Mouse (Mus musculus) hindbrain, postnatal 0 days (tissue): Measurements from ENCODE around the gene Ssu72. TPM values are rescaled to one million over a fixed set of nuclear protein-coding genes. Genes with fewer than 3 reads are reported as not detected.
"Not testable (repeated sequence)": the region's sequence is repeated elsewhere in the genome, so short reads cannot be mapped to it uniquely, and the experiment has no call there.

ENCODE experiments used
- ATAC-seq: fragments of 200-750 bp; cut with Nextera tagmentation; 2 replicates; pipeline ENCODE4 v1.8.0; 2017; ENCODE audit warnings: mild to moderate bottlenecking, moderate TSS enrichment, moderate library complexity
- DNase-seq: peaks from one replicate; pipeline ENCODE4 v3.0.0-alpha.2; 2015; ENCODE audit warnings: low spot score
- H3K27ac ChIP-seq: fragments of 300-500 bp; sonication (generic); 2 replicates; pipeline ENCODE4 v1.5.1; 2014; ENCODE audit warnings: mild to moderate bottlenecking
- H3K27me3 ChIP-seq: fragments of 300-500 bp; sonication (generic); 2 replicates; pipeline ENCODE4 v1.6.1; 2014; ENCODE audit warnings: low read length, mixed read lengths; ENCODE audit not compliant: insufficient read depth
- H3K36me3 ChIP-seq: fragments of 300-500 bp; sonication (generic); 2 replicates; pipeline ENCODE4 v1.6.1; 2014; ENCODE audit warnings: low read length, mixed read lengths; ENCODE audit not compliant: insufficient read depth
- H3K4me1 ChIP-seq: fragments of 300-500 bp; sonication (generic); 2 replicates; pipeline ENCODE4 v1.6.1; 2014; ENCODE audit warnings: antibody characterized with exemption, low read length, mixed read lengths; ENCODE audit not compliant: insufficient read depth
- H3K4me2 ChIP-seq: fragments of 300-500 bp; sonication (generic); 2 replicates; pipeline ENCODE4 v1.6.1; 2014; ENCODE audit warnings: low read depth, mild to moderate bottlenecking, low read length, moderate library complexity, mixed read lengths
- H3K4me3 ChIP-seq: fragments of 300-500 bp; sonication (generic); 2 replicates; pipeline ENCODE4 v1.5.1; 2014; ENCODE audit warnings: low read length
- H3K9ac ChIP-seq: fragments of 300-500 bp; sonication (generic); replicated peaks from 2 replicates; pipeline ENCODE4 v1.6.1; 2014; ENCODE audit warnings: mild to moderate bottlenecking, low read length, moderate library complexity, mixed read lengths
- H3K9me3 ChIP-seq: fragments of 300-500 bp; sonication (generic); 2 replicates; pipeline ENCODE4 v1.6.1; 2016; ENCODE audit warnings: low read length, mixed read lengths
- CTCF ChIP-seq: IDR thresholded peaks from 2 replicates; pipeline ENCODE4 v1.5.1; 2016; ENCODE audit warnings: antibody characterized with exemption, control low read depth, low read depth
- WGBS: fragments of 180-500 bp; shearing (Covaris S2); extraction: QIAGEN DNeasy Blood & Tissue Kit; methylation state at CpG from one replicate; pipeline ENCODE4 v1.1.7; 2014; 5-methylcytosine and 5-hydroxymethylcytosine counted together
- polyA plus RNA-seq: library from polyadenylated mRNA; unstranded; fragments of >200 nt; fragmentation: Nextera tagmentation; extraction: Ambion mirVana; gene quantifications from 2 replicates; pipeline ENCODE4 v1.2.1, GENCODE M21; 2015
- total RNA-seq: library from RNA; depleted of rRNA; stranded (reverse); fragments of >200 nt; gene quantifications from 2 replicates; pipeline ENCODE4 v1.2.3, GENCODE M21; 2014

The Ssu72 gene
- total and polyA plus RNA-seq, 2 experiments from 2014 or later: 110 to 165 TPM

- 1% methylated on average over 8 of the region's 8 CpGs for WGBS
- DNase-seq (no peak), ATAC-seq (no peak)
- peak overlapping the region; percentile 90 for H3K4me3 ChIP-seq
- H3K4me2 ChIP-seq: peak overlapping the region; percentile 88
- no peak for TF ChIP-seq CTCF
- peak overlapping the region; percentile 88; the same call in 1 of the 2 replicates for H3K27ac ChIP-seq
- H3K36me3 ChIP-seq: no peaks in the 10 kb centered on the region; the same call in 1 of the 2 replicates
- H3K9me3 ChIP-seq: no peaks in the 10 kb centered on the region
- H3K9ac ChIP-seq: peak overlapping the region; percentile 82
- H3K4me1 ChIP-seq: peaks cover 5% of the 10 kb centered on the region; the same call in 1 of the 2 replicates
- H3K27me3 ChIP-seq: no peaks in the 10 kb centered on the region
Measured at GRCm38 (mm10) chr4:155669598-155670075, 35.0 kb upstream of the Ssu72 start.

GRCm38 (mm10) chr4:155670236-155670635, 34.4 kb upstream of the Ssu72 start:
- H3K4me1 ChIP-seq, H3K27ac ChIP-seq, H3K36me3 ChIP-seq, H3K4me2 ChIP-seq, H3K9me3 ChIP-seq, H3K27me3 ChIP-seq, ATAC-seq, DNase-seq, H3K9ac ChIP-seq, H3K4me3 ChIP-seq: not testable (repeated sequence)
- 70% methylated on average over 4 of the region's 4 CpGs for WGBS

- Histone ChIP-seq H3K4me1 (peaks cover 5% of the 10 kb centered on the region; the same call in 1 of the 2 replicates), H3K4me2 (no peak overlapping the region), H3K36me3 (no peaks in the 10 kb centered on the region), H3K9ac (no peak overlapping the region), H3K4me3 (no peak overlapping the region), H3K9me3 (no peaks in the 10 kb centered on the region), H3K27ac (no peak overlapping the region), H3K27me3 (no peaks in the 10 kb centered on the region)
- TF ChIP-seq CTCF: no peak
- DNase-seq (no peak), ATAC-seq (no peak)
- WGBS: 54% methylated on average over 2 of the region's 2 CpGs
Measured at GRCm38 (mm10) chr4:155672082-155672481, 32.5 kb upstream of the Ssu72 start.

GRCm38 (mm10) chr4:155675991-155676390, 28.6 kb upstream of the Ssu72 start:
- no peaks in the 10 kb centered on the region for H3K36me3 ChIP-seq
- H3K4me2 ChIP-seq: no peak overlapping the region
- DNase-seq: peak; percentile 23
- H3K9ac ChIP-seq: no peak overlapping the region
- no peaks in the 10 kb centered on the region for H3K27me3 ChIP-seq
- peak; percentile 64 for TF ChIP-seq CTCF
- H3K9me3 ChIP-seq: no peaks in the 10 kb centered on the region
- ATAC-seq: no peak
- 86% methylated on average over 2 of the region's 2 CpGs for WGBS
- no peak overlapping the region for H3K27ac ChIP-seq
- H3K4me1 ChIP-seq: no peaks in the 10 kb centered on the region
- H3K4me3 ChIP-seq: no peak overlapping the region

GRCm38 (mm10) chr4:155683670-155684277, 20.8 kb upstream of the Ssu72 start:
- not testable (repeated sequence) for H3K9ac ChIP-seq, H3K27me3 ChIP-seq, H3K4me2 ChIP-seq, H3K4me1 ChIP-seq, ATAC-seq, DNase-seq, H3K27ac ChIP-seq, H3K4me3 ChIP-seq, H3K36me3 ChIP-seq, H3K9me3 ChIP-seq
- WGBS: 92% methylated on average over 15 of the region's 19 CpGs

- DNase-seq: not testable (repeated sequence)
Measured at GRCm38 (mm10) chr4:155687764-155688163, 16.8 kb upstream of the Ssu72 start.

GRCm38 (mm10) chr4:155690571-155691375, 13.8 kb upstream of the Ssu72 start:
- no peak for TF ChIP-seq CTCF
- no peak for ATAC-seq
- peak overlapping the region; percentile 45; the same call in 1 of the 2 replicates for H3K27ac ChIP-seq
- no peaks in the 10 kb centered on the region for H3K9me3 ChIP-seq
- H3K36me3 ChIP-seq: no peaks in the 10 kb centered on the region
- H3K9ac ChIP-seq: no peak overlapping the region
- DNase-seq: peak; percentile 44
- H3K27me3 ChIP-seq: no peaks in the 10 kb centered on the region
- no peak overlapping the region for H3K4me2 ChIP-seq
- 68% methylated on average over 12 of the region's 12 CpGs for WGBS
- no peak overlapping the region for H3K4me3 ChIP-seq
- peaks cover 9% of the 10 kb centered on the region for H3K4me1 ChIP-seq

More at GRCm38 (mm10) chr4:155687764-155688163, 16.8 kb upstream of the Ssu72 start:
- H3K9me3 ChIP-seq, H3K9ac ChIP-seq, ATAC-seq, H3K27me3 ChIP-seq, H3K36me3 ChIP-seq, H3K4me2 ChIP-seq, H3K4me1 ChIP-seq, H3K4me3 ChIP-seq, H3K27ac ChIP-seq: not testable (repeated sequence)
- 92% methylated on average over 4 of the region's 4 CpGs for WGBS
